Mouse (Mus musculus) C2C12 (cell line): ENCODE data around the gene Slc22a8. TPM values are rescaled to one million over a fixed set of nuclear protein-coding genes. Genes with fewer than 3 reads are reported as not detected.

Source experiments
- H3K27me3 ChIP-seq: one replicate; pipeline ENCODE4 v1.6.1; 2011; ENCODE audit not compliant: control insufficient read depth, insufficient read depth, insufficient read length
- H3K36me3 ChIP-seq: one replicate; pipeline ENCODE4 v1.6.1; 2011; ENCODE audit not compliant: control insufficient read depth, insufficient read depth
- H3K4me3 ChIP-seq: one replicate; pipeline ENCODE4 v1.5.1; 2011; ENCODE audit warnings: mild to moderate bottlenecking, control low read depth; ENCODE audit not compliant: poor library complexity, insufficient read depth, severe bottlenecking
- H3K79me2 ChIP-seq: one replicate; pipeline ENCODE4 v1.6.1; 2011; ENCODE audit not compliant: control insufficient read depth, insufficient read depth
- H3K79me3 ChIP-seq: one replicate; pipeline ENCODE4 v1.6.1; 2011; ENCODE audit warnings: low read depth, control low read depth
- H3ac ChIP-seq: one replicate; pipeline ENCODE3; 2011; ENCODE audit warnings: low read depth; ENCODE audit not compliant: control insufficient read depth, insufficient read length
- CEBPB ChIP-seq: IDR thresholded peaks from one replicate; pipeline ENCODE4 v1.6.1; 2011; ENCODE audit warnings: low read depth, mild to moderate bottlenecking, control low read depth, moderate library complexity
- CTCF ChIP-seq: IDR thresholded peaks from one replicate; pipeline ENCODE4 v1.5.1; 2011; ENCODE audit not compliant: control insufficient read depth, insufficient read depth, insufficient read length
- FOSL1 ChIP-seq: IDR thresholded peaks from one replicate; pipeline ENCODE4 v1.8.0; 2011; ENCODE audit warnings: mild to moderate bottlenecking, low read length; ENCODE audit not compliant: poor library complexity, insufficient read depth, severe bottlenecking
- MAX ChIP-seq: IDR thresholded peaks from one replicate; pipeline ENCODE4 v1.6.1; 2011; ENCODE audit warnings: mild to moderate bottlenecking, control low read depth
- MYOD1 ChIP-seq: IDR thresholded peaks from one replicate; pipeline ENCODE4 v1.6.1; 2011; ENCODE audit warnings: low read depth; ENCODE audit not compliant: control insufficient read depth, insufficient read length
- MYOG ChIP-seq: IDR thresholded peaks from one replicate; pipeline ENCODE4 v1.6.1; 2011; ENCODE audit not compliant: control insufficient read depth, insufficient read length; ENCODE audit errors: extremely low read depth
- USF1 ChIP-seq: IDR thresholded peaks from one replicate; pipeline ENCODE4 v1.6.1; 2011; ENCODE audit warnings: low read depth, mild to moderate bottlenecking, control low read depth, moderate library complexity
- polyA plus RNA-seq: library from polyadenylated mRNA; unstranded; fragments of >200 nt; fragmentation: generic; extraction: Trizol; gene quantifications from one replicate; pipeline ENCODE4 v1.2.1, GENCODE M21; 2012; ENCODE audit warnings: missing spikeins

Slc22a8 gene
- polyA plus RNA-seq, 1 experiment = not detected

DNA sequence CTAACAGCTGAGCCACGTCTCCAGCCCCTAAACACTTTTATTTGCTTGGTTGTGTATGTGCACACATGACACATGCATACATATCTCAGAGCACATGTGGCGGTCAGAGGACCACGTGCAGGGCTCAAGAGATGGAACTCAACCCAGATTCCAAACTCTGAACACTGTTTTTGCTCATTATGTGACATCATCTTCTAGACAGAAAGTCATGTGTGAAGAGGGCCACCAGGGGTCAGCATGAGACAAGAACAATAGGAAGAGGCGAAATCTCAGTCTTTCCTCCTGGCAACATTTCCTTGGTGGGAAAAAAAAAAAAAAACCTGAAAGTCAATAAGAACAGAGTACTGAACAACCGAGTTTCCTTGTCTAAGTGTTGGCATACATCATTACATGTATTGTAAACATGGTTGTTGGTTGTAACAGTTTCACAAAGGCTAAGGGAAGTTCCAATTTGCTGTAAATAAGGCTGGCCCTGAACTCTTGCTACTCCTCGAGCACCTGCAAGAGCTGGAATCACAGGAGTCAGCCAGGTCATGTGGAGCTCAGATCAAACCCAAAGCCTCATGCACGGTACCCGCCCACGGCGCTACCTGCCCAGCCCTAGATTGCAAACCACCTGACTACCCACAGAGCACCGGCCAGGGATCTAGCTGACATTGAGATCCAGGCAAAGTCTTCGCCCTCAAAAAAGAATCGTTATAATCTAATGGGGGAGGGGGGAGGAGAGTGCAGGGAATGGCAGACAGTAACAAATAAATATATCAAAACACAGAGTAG lies 23.8 kb upstream of the Slc22a8 start:
- Histone ChIP-seq H3K4me3 (no peak overlapping the region), H3K27me3 (peaks cover 18% of the 10 kb centered on the region), H3K79me2 (no peaks in the 10 kb centered on the region), H3K36me3 (no peaks in the 10 kb centered on the region), H3K79me3 (no peaks in the 10 kb centered on the region), H3ac (no peak overlapping the region)
- no peak for TF ChIP-seq MYOD1

DNA sequence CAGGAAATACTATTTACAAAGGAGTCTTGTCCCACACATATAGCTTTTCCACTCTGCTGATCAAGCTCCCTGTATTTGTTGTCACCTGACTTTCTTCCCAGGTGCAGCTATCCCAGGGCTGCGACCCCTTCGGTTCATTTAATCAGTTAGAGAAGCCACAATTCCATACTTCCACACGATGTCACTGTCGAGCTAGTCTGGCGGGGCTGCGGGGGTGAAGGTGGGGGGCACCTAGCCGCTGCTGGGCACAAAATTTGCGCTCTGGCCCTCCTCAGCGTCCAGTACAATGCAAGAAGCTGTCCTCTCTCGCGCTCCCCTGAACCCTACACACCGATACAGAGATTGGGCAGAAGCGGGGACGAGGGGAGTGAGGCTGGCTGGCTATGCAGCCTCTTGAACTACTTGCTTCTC lies 21.6 kb upstream of the Slc22a8 start:
- Histone ChIP-seq H3K79me3 (no peaks in the 10 kb centered on the region), H3K4me3 (no peak overlapping the region), H3ac (no peak overlapping the region), H3K36me3 (no peaks in the 10 kb centered on the region), H3K27me3 (peaks cover 31% of the 10 kb centered on the region), H3K79me2 (no peaks in the 10 kb centered on the region)
- TF ChIP-seq FOSL1 (no peak), USF1 (no peak), MAX (no peak), MYOD1 (no peak), CTCF (no peak), CEBPB (no peak), MYOG (no peak)

DNA sequence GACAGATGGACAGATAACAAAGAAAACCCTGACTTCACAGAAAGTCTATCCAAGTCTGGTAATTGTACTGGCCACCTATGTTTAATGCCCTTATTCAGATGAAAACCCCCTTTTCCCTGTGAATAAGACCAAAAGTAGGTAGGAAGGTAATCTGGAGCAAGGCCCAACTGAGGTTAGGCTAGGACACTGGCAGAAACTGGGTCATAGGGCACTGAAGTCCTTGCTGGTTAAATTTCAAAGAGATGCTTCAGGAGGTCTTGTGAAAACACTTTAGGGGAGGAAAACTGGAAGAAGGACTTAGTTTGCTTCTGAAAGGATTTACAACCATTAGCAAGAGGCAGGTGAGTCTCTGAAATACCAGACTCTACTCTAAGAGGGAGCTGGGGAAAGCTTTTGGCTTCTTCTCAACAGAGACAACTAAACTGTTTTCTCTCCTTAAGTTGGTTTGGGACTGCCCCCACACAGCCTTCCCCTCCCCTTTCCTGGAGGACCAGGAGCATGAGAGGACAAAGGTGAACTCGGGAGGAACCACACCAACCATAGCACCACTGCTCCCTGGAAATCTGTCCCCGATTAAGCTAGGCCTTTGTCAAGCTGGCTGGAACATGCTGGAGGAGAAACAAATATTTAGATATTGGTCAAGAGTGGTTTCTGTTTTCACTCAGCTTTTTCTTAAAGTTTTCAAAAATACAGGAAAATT lies 20.6 kb upstream of the Slc22a8 start:
- no peak for TF ChIP-seq MAX
- TF ChIP-seq MYOD1 = no peak
- TF ChIP-seq CEBPB = no peak
- no peak for TF ChIP-seq MYOG
- TF ChIP-seq FOSL1 = no peak
- no peak for TF ChIP-seq USF1
- no peak for TF ChIP-seq CTCF
- H3K36me3 ChIP-seq = no peaks in the 10 kb centered on the region
- H3K79me3 ChIP-seq = no peaks in the 10 kb centered on the region
- no peak overlapping the region for H3ac ChIP-seq
- peaks cover 35% of the 10 kb centered on the region for H3K27me3 ChIP-seq
- no peaks in the 10 kb centered on the region for H3K79me2 ChIP-seq
- H3K4me3 ChIP-seq = no peak overlapping the region

DNA sequence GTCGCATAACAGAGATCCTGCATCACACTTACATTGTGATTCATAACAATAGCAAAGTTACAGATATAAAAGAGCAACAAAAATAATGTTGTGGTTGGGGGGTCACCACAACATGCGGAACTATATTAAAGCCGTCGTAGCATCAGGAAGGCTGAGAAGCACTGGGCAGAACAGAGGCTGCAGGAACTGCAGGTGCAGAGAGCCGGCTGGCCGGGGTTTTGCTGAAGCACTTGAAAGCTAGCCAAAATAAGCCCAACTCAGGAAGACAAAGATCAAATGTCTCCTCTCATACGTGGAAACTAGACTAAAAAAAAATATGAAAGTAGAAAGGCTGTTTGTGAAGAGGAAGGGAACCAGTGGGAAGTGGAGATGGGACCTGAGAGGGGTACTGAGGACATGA lies 19.3 kb upstream of the Slc22a8 start:
- Histone ChIP-seq H3K79me2 (no peaks in the 10 kb centered on the region), H3K4me3 (no peak overlapping the region), H3K36me3 (no peaks in the 10 kb centered on the region), H3K27me3 (peaks cover 37% of the 10 kb centered on the region), H3K79me3 (no peaks in the 10 kb centered on the region), H3ac (no peak overlapping the region)
- no peak for TF ChIP-seq FOSL1
- TF ChIP-seq USF1 = no peak
- TF ChIP-seq CTCF = no peak
- no peak for TF ChIP-seq CEBPB
- no peak for TF ChIP-seq MYOG
- no peak for TF ChIP-seq MYOD1
- TF ChIP-seq MAX = no peak

DNA sequence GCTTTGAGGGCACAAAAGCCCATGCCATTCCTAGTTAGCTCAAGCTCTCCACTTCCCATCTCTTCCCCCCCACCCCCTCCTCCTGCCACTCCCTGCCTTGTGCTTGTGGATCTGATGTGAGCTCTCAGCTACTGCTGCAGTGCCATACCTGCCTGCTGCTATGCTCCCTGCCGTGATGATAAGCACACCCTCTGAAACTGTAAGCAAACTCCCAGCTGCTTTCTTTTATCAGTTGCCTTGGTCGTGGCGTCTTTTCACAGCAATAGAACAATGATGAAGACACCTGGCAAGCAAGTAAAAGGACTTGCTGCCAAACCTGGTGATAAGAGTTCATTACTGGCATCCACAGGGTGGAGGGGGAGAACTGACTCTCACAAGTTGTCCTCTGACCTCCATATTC lies 18.6 kb upstream of the Slc22a8 start:
- TF ChIP-seq MYOG (no peak), MYOD1 (no peak), USF1 (no peak), FOSL1 (no peak), CTCF (no peak), MAX (no peak), CEBPB (no peak)
- no peaks in the 10 kb centered on the region for H3K36me3 ChIP-seq
- peaks cover 37% of the 10 kb centered on the region for H3K27me3 ChIP-seq

DNA sequence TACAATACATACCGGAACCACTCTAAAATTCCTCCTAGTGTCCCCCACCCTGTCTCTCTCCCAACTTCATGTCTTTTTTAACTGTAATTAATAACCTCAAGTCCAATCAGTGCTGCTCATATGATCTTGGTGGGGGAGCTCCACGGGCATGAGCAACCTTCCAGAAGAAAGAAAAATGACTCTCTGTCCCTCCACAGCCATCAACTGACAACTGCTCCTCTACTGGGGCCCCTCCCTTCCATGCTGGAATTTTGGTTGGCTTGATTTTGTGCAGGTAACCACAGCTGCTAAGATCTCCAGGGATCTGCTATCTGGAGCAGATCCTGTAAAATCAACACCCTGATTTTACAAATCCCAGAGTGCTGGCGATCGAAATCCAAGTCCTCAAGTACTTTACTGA lies 13.6 kb upstream of the Slc22a8 start:
- no peaks in the 10 kb centered on the region for H3K79me2 ChIP-seq
- H3ac ChIP-seq = no peak overlapping the region
- H3K27me3 ChIP-seq = peaks cover 34% of the 10 kb centered on the region
- H3K36me3 ChIP-seq = no peaks in the 10 kb centered on the region
- H3K4me3 ChIP-seq = no peak overlapping the region
- TF ChIP-seq CEBPB = no peak
- TF ChIP-seq MAX = no peak
- TF ChIP-seq USF1 = no peak
- TF ChIP-seq MYOG = no peak
- TF ChIP-seq MYOD1 = no peak
- no peak for TF ChIP-seq CTCF
- no peak for TF ChIP-seq FOSL1
- no peaks in the 10 kb centered on the region for H3K79me3 ChIP-seq

More for the DNA sequence above, 18.6 kb upstream of the Slc22a8 start:
- H3K79me3 ChIP-seq = no peaks in the 10 kb centered on the region
- no peak overlapping the region for H3K4me3 ChIP-seq
- no peak overlapping the region for H3ac ChIP-seq
- H3K79me2 ChIP-seq = no peaks in the 10 kb centered on the region
